Mouse (Mus musculus): ENCODE measurements at regions not wholly inside any gene's neighbourhood (a gene's known extent, or its start where the extent isn't known, plus 50 kb on each side); places are given as distances from the start of the nearest gene placed in this dataset.
A peak's percentile ranks its signal among the peaks of the same experiment; 100 is the strongest.

DNA sequence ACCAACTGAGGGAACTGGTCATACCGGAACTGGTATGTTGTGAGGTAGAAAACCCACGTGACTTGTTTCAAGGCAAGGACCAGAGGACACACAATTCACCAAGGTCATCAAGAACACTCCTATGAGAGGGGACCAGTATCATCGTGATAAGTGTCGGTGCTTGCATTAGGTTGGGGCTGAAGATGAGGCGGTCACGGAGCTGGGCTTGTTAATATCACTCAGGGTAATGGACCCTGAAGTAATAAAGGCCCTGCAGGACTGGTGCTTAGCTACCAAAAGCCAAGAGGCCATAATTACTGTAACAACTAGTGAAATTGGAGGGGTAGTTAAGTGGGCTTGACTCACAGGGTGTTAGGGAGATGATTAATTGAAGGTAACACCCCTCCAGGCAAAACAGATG lies 132.2 kb upstream of the Ccdc54 start:
- WGBS = 87% methylated on average over 6 of the region's 6 CpGs
- Histone ChIP-seq H3K27me3 (ENCODE audit: control insufficient read depth, insufficient read depth, low read length) (no peaks in the 10 kb centered on the region), H3K9ac (replicated peaks; ENCODE audit: low read length) (no peak overlapping the region), H3K4me3 (ENCODE audit: low read depth, low read length) (no peak overlapping the region), H3K4me2 (ENCODE audit: low read depth, low read length) (no peak overlapping the region), H3K4me1 (ENCODE audit: control insufficient read depth, insufficient read depth, low read length) (no peaks in the 10 kb centered on the region), H3K9me3 (replicated peaks; ENCODE audit: control insufficient read depth, low read length) (no peaks in the 10 kb centered on the region), H3K27ac (replicated peaks; ENCODE audit: low read depth, low read length) (no peak overlapping the region), H3K36me3 (replicated peaks; ENCODE audit: control insufficient read depth, insufficient read depth, low read depth, low read length) (no peaks in the 10 kb centered on the region)
- ATAC-seq (replicated peaks; ENCODE audit: insufficient number of reproducible peaks, low FRiP score, low TSS enrichment, low read depth) = no peak
- DNase-seq (ENCODE audit: low spot score) = no peak

- WGBS = 66% methylated on average over 10 of the region's 10 CpGs
- H3K9ac ChIP-seq (replicated peaks; ENCODE audit: low read length) = no peak overlapping the region
- H3K4me1 ChIP-seq (ENCODE audit: control insufficient read depth, insufficient read depth, low read length) = no peaks in the 10 kb centered on the region
- no peaks in the 10 kb centered on the region for H3K27me3 ChIP-seq (ENCODE audit: control insufficient read depth, insufficient read depth, low read length)
- H3K36me3 ChIP-seq (replicated peaks; ENCODE audit: control insufficient read depth, insufficient read depth, low read depth, low read length) = no peaks in the 10 kb centered on the region
- DNase-seq (ENCODE audit: low spot score) (peak; percentile 2), ATAC-seq (replicated peaks; ENCODE audit: insufficient number of reproducible peaks, low FRiP score, low TSS enrichment, low read depth) (0 out of 2 replicates have a peak, but pooled peaks have one; percentile 52)
- no peaks in the 10 kb centered on the region for H3K9me3 ChIP-seq (replicated peaks; ENCODE audit: control insufficient read depth, low read length)
- H3K4me3 ChIP-seq (ENCODE audit: low read depth, low read length) = no peak overlapping the region
- no peak overlapping the region for H3K27ac ChIP-seq (replicated peaks; ENCODE audit: low read depth, low read length)
- H3K4me2 ChIP-seq (ENCODE audit: low read depth, low read length) = no peak overlapping the region
Observed at GRCm38 (mm10) chr16:50717306-50718017, 126.5 kb upstream of the Ccdc54 start.

- H3K4me1 ChIP-seq (ENCODE audit: control insufficient read depth, insufficient read depth, low read length) = no peaks in the 10 kb centered on the region
- H3K9ac ChIP-seq (replicated peaks; ENCODE audit: low read length) = no peak overlapping the region
- no peak for ATAC-seq (replicated peaks; ENCODE audit: insufficient number of reproducible peaks, low FRiP score, low TSS enrichment, low read depth)
Observed at GRCm38 (mm10) chr16:50709727-50710126, 118.8 kb upstream of the Ccdc54 start.

GRCm38 (mm10) chr16:50707906-50708305 lies 117.0 kb upstream of the Ccdc54 start:
- ATAC-seq (replicated peaks; ENCODE audit: insufficient number of reproducible peaks, low FRiP score, low TSS enrichment, low read depth) = no peak
- H3K9me3 ChIP-seq (replicated peaks; ENCODE audit: control insufficient read depth, low read length) = no peaks in the 10 kb centered on the region

More at GRCm38 (mm10) chr16:50709727-50710126, 118.8 kb upstream of the Ccdc54 start:
- WGBS = 67% methylated on average over 6 of the region's 6 CpGs
- Histone ChIP-seq H3K27ac (replicated peaks; ENCODE audit: low read depth, low read length) (no peak overlapping the region), H3K9me3 (replicated peaks; ENCODE audit: control insufficient read depth, low read length) (no peaks in the 10 kb centered on the region), H3K4me3 (ENCODE audit: low read depth, low read length) (no peak overlapping the region), H3K4me2 (ENCODE audit: low read depth, low read length) (no peak overlapping the region), H3K36me3 (replicated peaks; ENCODE audit: control insufficient read depth, insufficient read depth, low read depth, low read length) (no peaks in the 10 kb centered on the region), H3K27me3 (ENCODE audit: control insufficient read depth, insufficient read depth, low read length) (no peaks in the 10 kb centered on the region)
- DNase-seq (ENCODE audit: low spot score) = no peak

GRCm38 (mm10) chr16:50705921-50706320 lies 115.0 kb upstream of the Ccdc54 start:
- ATAC-seq (replicated peaks; ENCODE audit: insufficient number of reproducible peaks, low FRiP score, low TSS enrichment, low read depth) = no peak
- H3K4me2 ChIP-seq (ENCODE audit: low read depth, low read length) = no peak overlapping the region
- no peak for DNase-seq (ENCODE audit: low spot score)

More at GRCm38 (mm10) chr16:50707906-50708305, 117.0 kb upstream of the Ccdc54 start:
- no peak overlapping the region for H3K4me2 ChIP-seq (ENCODE audit: low read depth, low read length)
- H3K4me1 ChIP-seq (ENCODE audit: control insufficient read depth, insufficient read depth, low read length) = no peaks in the 10 kb centered on the region
- no peak overlapping the region for H3K27ac ChIP-seq (replicated peaks; ENCODE audit: low read depth, low read length)
- H3K4me3 ChIP-seq (ENCODE audit: low read depth, low read length) = no peak overlapping the region
- no peak for DNase-seq (ENCODE audit: low spot score)
- H3K36me3 ChIP-seq (replicated peaks; ENCODE audit: control insufficient read depth, insufficient read depth, low read depth, low read length) = no peaks in the 10 kb centered on the region
- WGBS = 99% methylated on average over 2 of the region's 2 CpGs
- H3K9ac ChIP-seq (replicated peaks; ENCODE audit: low read length) = no peak overlapping the region
- H3K27me3 ChIP-seq (ENCODE audit: control insufficient read depth, insufficient read depth, low read length) = no peaks in the 10 kb centered on the region

DNA sequence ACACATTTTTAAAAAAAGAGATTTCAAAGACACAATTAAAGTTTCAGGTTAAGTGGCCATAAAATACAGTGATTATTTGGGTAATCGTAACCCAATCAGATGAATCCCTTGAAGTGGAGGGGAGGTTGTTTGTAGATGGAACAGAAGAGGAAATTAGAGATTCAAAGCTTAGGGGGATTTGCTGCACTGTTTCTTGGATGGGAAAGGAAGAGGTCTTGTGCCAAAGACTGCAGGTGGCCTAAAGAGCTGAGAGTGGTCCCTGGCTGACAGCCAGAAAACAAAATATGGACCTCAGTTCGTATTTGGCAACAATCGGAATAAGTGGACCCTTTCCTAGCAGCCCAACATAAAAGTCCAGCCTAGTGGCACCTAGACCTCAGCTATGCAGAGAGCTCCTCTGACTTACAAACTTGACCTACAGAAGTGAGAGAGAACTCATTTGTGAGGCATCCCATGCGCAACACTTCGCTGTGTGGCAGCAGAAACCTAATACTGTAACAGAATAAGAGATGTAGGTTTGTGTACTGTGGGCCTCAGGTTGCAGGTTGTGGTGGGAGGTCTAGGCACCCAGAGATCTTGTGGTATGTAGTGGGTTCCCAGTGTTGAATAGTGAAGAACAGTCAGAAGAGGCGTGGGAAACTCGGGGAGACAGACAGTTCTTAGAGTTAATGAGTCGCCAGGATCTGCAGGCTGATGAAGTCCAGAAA lies 110.0 kb upstream of the Ccdc54 start:
- DNase-seq (ENCODE audit: low spot score) = no peak
- no peak for ATAC-seq (replicated peaks; ENCODE audit: insufficient number of reproducible peaks, low FRiP score, low TSS enrichment, low read depth)

More at GRCm38 (mm10) chr16:50705921-50706320, 115.0 kb upstream of the Ccdc54 start:
- no peaks in the 10 kb centered on the region for H3K27me3 ChIP-seq (ENCODE audit: control insufficient read depth, insufficient read depth, low read length)
- H3K4me1 ChIP-seq (ENCODE audit: control insufficient read depth, insufficient read depth, low read length) = no peaks in the 10 kb centered on the region
- no peaks in the 10 kb centered on the region for H3K9me3 ChIP-seq (replicated peaks; ENCODE audit: control insufficient read depth, low read length)
- no peak overlapping the region for H3K4me3 ChIP-seq (ENCODE audit: low read depth, low read length)
- WGBS = 83% methylated on average over 4 of the region's 4 CpGs
- no peaks in the 10 kb centered on the region for H3K36me3 ChIP-seq (replicated peaks; ENCODE audit: control insufficient read depth, insufficient read depth, low read depth, low read length)
- no peak overlapping the region for H3K9ac ChIP-seq (replicated peaks; ENCODE audit: low read length)
- no peak overlapping the region for H3K27ac ChIP-seq (replicated peaks; ENCODE audit: low read depth, low read length)

GRCm38 (mm10) chr16:50700123-50700522 lies 109.2 kb upstream of the Ccdc54 start:
- Histone ChIP-seq H3K4me2 (ENCODE audit: low read depth, low read length) (no peak overlapping the region), H3K27ac (replicated peaks; ENCODE audit: low read depth, low read length) (no peak overlapping the region), H3K4me3 (ENCODE audit: low read depth, low read length) (no peak overlapping the region), H3K27me3 (ENCODE audit: control insufficient read depth, insufficient read depth, low read length) (no peaks in the 10 kb centered on the region), H3K9ac (replicated peaks; ENCODE audit: low read length) (no peak overlapping the region), H3K36me3 (replicated peaks; ENCODE audit: control insufficient read depth, insufficient read depth, low read depth, low read length) (no peaks in the 10 kb centered on the region), H3K9me3 (replicated peaks; ENCODE audit: control insufficient read depth, low read length) (no peaks in the 10 kb centered on the region), H3K4me1 (ENCODE audit: control insufficient read depth, insufficient read depth, low read length) (no peaks in the 10 kb centered on the region)
- DNase-seq (ENCODE audit: low spot score) = peak; percentile 9
- ATAC-seq (replicated peaks; ENCODE audit: insufficient number of reproducible peaks, low FRiP score, low TSS enrichment, low read depth) = no peak
- 57% methylated on average over 2 of the region's 2 CpGs for WGBS

More for the DNA sequence above, 110.0 kb upstream of the Ccdc54 start:
- Histone ChIP-seq H3K4me2 (ENCODE audit: low read depth, low read length) (no peak overlapping the region), H3K4me1 (ENCODE audit: control insufficient read depth, insufficient read depth, low read length) (no peaks in the 10 kb centered on the region), H3K4me3 (ENCODE audit: low read depth, low read length) (no peak overlapping the region), H3K9me3 (replicated peaks; ENCODE audit: control insufficient read depth, low read length) (no peaks in the 10 kb centered on the region), H3K9ac (replicated peaks; ENCODE audit: low read length) (no peak overlapping the region), H3K27me3 (ENCODE audit: control insufficient read depth, insufficient read depth, low read length) (no peaks in the 10 kb centered on the region), H3K27ac (replicated peaks; ENCODE audit: low read depth, low read length) (no peak overlapping the region), H3K36me3 (replicated peaks; ENCODE audit: control insufficient read depth, insufficient read depth, low read depth, low read length) (no peaks in the 10 kb centered on the region)
- 85% methylated on average over 8 of the region's 8 CpGs for WGBS

DNA sequence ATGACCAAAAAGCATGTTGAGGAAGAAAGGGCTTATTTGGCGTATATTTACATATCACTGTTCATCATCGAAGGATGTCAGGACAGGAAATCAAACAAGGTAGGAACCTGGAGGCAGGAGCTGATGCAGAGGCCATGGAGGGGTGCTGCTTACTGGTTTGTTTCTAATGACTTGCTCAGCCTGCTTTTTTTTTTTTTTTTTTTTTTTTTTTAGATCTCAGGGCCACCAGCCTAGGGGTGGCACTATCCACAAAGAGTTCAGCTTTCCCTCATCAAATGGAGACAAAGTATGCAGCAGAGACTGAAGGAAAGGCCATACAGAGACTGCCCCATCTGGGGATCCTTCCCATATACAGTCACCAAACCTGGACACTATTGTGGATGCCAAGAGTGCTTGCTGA lies 106.8 kb upstream of the Ccdc54 start:
- Histone ChIP-seq H3K4me3 (ENCODE audit: low read depth, low read length) (no peak overlapping the region), H3K27me3 (ENCODE audit: control insufficient read depth, insufficient read depth, low read length) (no peaks in the 10 kb centered on the region), H3K27ac (replicated peaks; ENCODE audit: low read depth, low read length) (no peak overlapping the region), H3K36me3 (replicated peaks; ENCODE audit: control insufficient read depth, insufficient read depth, low read depth, low read length) (no peaks in the 10 kb centered on the region), H3K4me2 (ENCODE audit: low read depth, low read length) (no peak overlapping the region), H3K4me1 (ENCODE audit: control insufficient read depth, insufficient read depth, low read length) (no peaks in the 10 kb centered on the region), H3K9ac (replicated peaks; ENCODE audit: low read length) (no peak overlapping the region), H3K9me3 (replicated peaks; ENCODE audit: control insufficient read depth, low read length) (no peaks in the 10 kb centered on the region)
- DNase-seq (ENCODE audit: low spot score) = no peak
- ATAC-seq (replicated peaks; ENCODE audit: insufficient number of reproducible peaks, low FRiP score, low TSS enrichment, low read depth) = no peak
- WGBS = 85% methylated on average over 2 of the region's 2 CpGs
